Mouse (Mus musculus) embryonic facial prominence, embryonic 11.5 days (tissue): ENCODE results near the gene Sfxn4. TPM values are rescaled to one million over a fixed set of nuclear protein-coding genes. Genes with fewer than 3 reads are reported as not detected.

ENCODE experiments used
- ATAC-seq: fragments of 200-750 bp; cut with Nextera tagmentation; replicated peaks from 2 replicates; pipeline ENCODE4 v1.8.0; 2017; ENCODE audit warnings: low read depth; ENCODE audit not compliant: insufficient number of reproducible peaks, low FRiP score, low TSS enrichment
- DNase-seq: peaks from one replicate; pipeline ENCODE4 v3.0.0-alpha.2; 2015; ENCODE audit warnings: low spot score
- H3K27ac ChIP-seq: fragments of 300-500 bp; sonication (generic); replicated peaks from 2 replicates; pipeline ENCODE4 v1.5.1; 2014; ENCODE audit warnings: mild to moderate bottlenecking, low read depth, low read length, control low read depth
- H3K27me3 ChIP-seq: fragments of 300-500 bp; sonication (generic); 2 replicates; pipeline ENCODE4 v1.6.1; 2014; ENCODE audit warnings: mild to moderate bottlenecking, low read length, moderate library complexity, mixed read lengths; ENCODE audit not compliant: control insufficient read depth, insufficient read depth
- H3K36me3 ChIP-seq: fragments of 300-500 bp; sonication (generic); replicated peaks from 2 replicates; pipeline ENCODE4 v1.6.1; 2014; ENCODE audit warnings: low read depth, mild to moderate bottlenecking, low read length, moderate library complexity, mixed read lengths; ENCODE audit not compliant: control insufficient read depth, insufficient read depth
- H3K4me1 ChIP-seq: fragments of 300-500 bp; sonication (generic); 2 replicates; pipeline ENCODE4 v1.6.1; 2014; ENCODE audit warnings: low read length, mixed read lengths; ENCODE audit not compliant: control insufficient read depth, insufficient read depth
- H3K4me2 ChIP-seq: fragments of 300-500 bp; sonication (generic); 2 replicates; pipeline ENCODE4 v1.6.1; 2014; ENCODE audit warnings: low read depth, mild to moderate bottlenecking, control low read depth, low read length, moderate library complexity
- H3K4me3 ChIP-seq: fragments of 300-500 bp; sonication (generic); 2 replicates; pipeline ENCODE4 v1.5.1; 2014; ENCODE audit warnings: low read depth, low read length, control low read depth
- H3K9ac ChIP-seq: fragments of 300-500 bp; sonication (generic); replicated peaks from 2 replicates; pipeline ENCODE4 v1.6.1; 2014; ENCODE audit warnings: mild to moderate bottlenecking, control low read depth, low read length
- H3K9me3 ChIP-seq: fragments of 300-500 bp; sonication (generic); replicated peaks from 2 replicates; pipeline ENCODE4 v1.6.1; 2016; ENCODE audit warnings: mild to moderate bottlenecking, low read length, inconsistent platforms, mixed read lengths; ENCODE audit not compliant: control insufficient read depth
- WGBS: fragments of 180-500 bp; shearing (Covaris S2); extraction: QIAGEN DNeasy Blood & Tissue Kit; methylation state at CpG from one replicate; pipeline ENCODE4 v1.1.7; 2014; 5-methylcytosine and 5-hydroxymethylcytosine counted together
- polyA plus RNA-seq: library from polyadenylated mRNA; unstranded; fragments of >200 nt; fragmentation: Nextera tagmentation; extraction: Ambion mirVana; gene quantifications from 2 replicates; pipeline ENCODE4 v1.2.1, GENCODE M21; 2014

Gene Sfxn4
- polyA plus RNA-seq, 1 experiment from 2014 or later = 15.1 TPM

- ATAC-seq (no peak), DNase-seq (no peak)
- H3K4me3 ChIP-seq = no peak overlapping the region
- no peaks in the 10 kb centered on the region for H3K4me1 ChIP-seq
- H3K9me3 ChIP-seq = no peaks in the 10 kb centered on the region
- WGBS = 87% methylated on average over 2 of the region's 2 CpGs
- no peak overlapping the region for H3K4me2 ChIP-seq
- no peaks in the 10 kb centered on the region for H3K27me3 ChIP-seq
- no peaks in the 10 kb centered on the region for H3K36me3 ChIP-seq
- no peak overlapping the region for H3K27ac ChIP-seq
- H3K9ac ChIP-seq = no peak overlapping the region
Measured at GRCm38 (mm10) chr19:60793170-60793707, 68.0 kb downstream of the Sfxn4 start.

GRCm38 (mm10) chr19:60791164-60791563 lies 70.1 kb downstream of the Sfxn4 start:
- 0 out of 2 replicates have a peak, but pooled peaks have one; percentile 40 for ATAC-seq
- 21% methylated on average over 9 of the region's 9 CpGs for WGBS
- DNase-seq = no peak

GRCm38 (mm10) chr19:60790551-60791161 lies 70.6 kb downstream of the Sfxn4 start, which contains the start of gene Eif3a:
Gene Eif3a, minus strand, starts transcription at chr19:60790658.
- peak within 1 kb of the TSS; percentile 98 for H3K27ac ChIP-seq
- no peaks in the 10 kb centered on the region for H3K9me3 ChIP-seq
- H3K4me3 ChIP-seq = peak within 1 kb of the TSS; percentile 98
- DNase-seq (peak; percentile 96), ATAC-seq (peak; percentile 96)
- H3K4me2 ChIP-seq = peak within 1 kb of the TSS; percentile 47
- no peaks in the 10 kb centered on the region for H3K4me1 ChIP-seq
- H3K9ac ChIP-seq = peak within 1 kb of the TSS; percentile 100
- no peaks in the 10 kb centered on the region for H3K36me3 ChIP-seq
- no peaks in the 10 kb centered on the region for H3K27me3 ChIP-seq
- under 1% methylated on average over 52 of the region's 57 CpGs for WGBS

More at GRCm38 (mm10) chr19:60791164-60791563, 70.1 kb downstream of the Sfxn4 start:
- Histone ChIP-seq H3K4me2 (peak overlapping the region; percentile 47), H3K36me3 (no peaks in the 10 kb centered on the region), H3K27me3 (no peaks in the 10 kb centered on the region), H3K9ac (peak overlapping the region; percentile 100), H3K27ac (no peak overlapping the region; the same call in 1 of the 2 replicates), H3K4me1 (no peaks in the 10 kb centered on the region), H3K4me3 (peak overlapping the region; percentile 98), H3K9me3 (no peaks in the 10 kb centered on the region)

GRCm38 (mm10) chr19:60789919-60790506 lies 71.3 kb downstream of the Sfxn4 start:
- Histone ChIP-seq H3K36me3 (no peaks in the 10 kb centered on the region), H3K4me3 (peak overlapping the region; percentile 98), H3K9ac (peak overlapping the region; percentile 100), H3K4me1 (no peaks in the 10 kb centered on the region), H3K9me3 (no peaks in the 10 kb centered on the region), H3K27ac (peak overlapping the region; percentile 98), H3K27me3 (no peaks in the 10 kb centered on the region), H3K4me2 (peak overlapping the region; percentile 47)
- ATAC-seq = no peak; the same call in 1 of the 2 replicates
- DNase-seq = peak; percentile 64
- WGBS = under 1% methylated on average over 54 of the region's 60 CpGs

- H3K36me3 ChIP-seq = no peaks in the 10 kb centered on the region
- H3K9ac ChIP-seq = peak overlapping the region; percentile 100
- H3K4me2 ChIP-seq = peak overlapping the region; percentile 47
- no peaks in the 10 kb centered on the region for H3K4me1 ChIP-seq
- H3K9me3 ChIP-seq = no peaks in the 10 kb centered on the region
- 2% methylated on average over 7 of the region's 7 CpGs for WGBS
- DNase-seq (peak; percentile 5), ATAC-seq (no peak)
- no peaks in the 10 kb centered on the region for H3K27me3 ChIP-seq
- H3K4me3 ChIP-seq = peak overlapping the region; percentile 98
- H3K27ac ChIP-seq = peak overlapping the region; percentile 98; the same call in 1 of the 2 replicates
Measured at GRCm38 (mm10) chr19:60789452-60789851, 71.8 kb downstream of the Sfxn4 start.

- no peak for ATAC-seq
Measured at GRCm38 (mm10) chr19:60788214-60788960, 72.9 kb downstream of the Sfxn4 start.

GRCm38 (mm10) chr19:60787465-60788150 lies 73.7 kb downstream of the Sfxn4 start:
- Histone ChIP-seq H3K4me2 (no peak overlapping the region), H3K27me3 (no peaks in the 10 kb centered on the region), H3K9ac (no peak overlapping the region), H3K9me3 (no peaks in the 10 kb centered on the region), H3K27ac (no peak overlapping the region), H3K4me3 (no peak overlapping the region), H3K4me1 (no peaks in the 10 kb centered on the region), H3K36me3 (no peaks in the 10 kb centered on the region)
- 65% methylated on average over 2 of the region's 2 CpGs for WGBS
- ATAC-seq = no peak
- DNase-seq = no peak

More at GRCm38 (mm10) chr19:60788214-60788960, 72.9 kb downstream of the Sfxn4 start:
- DNase-seq = peak; percentile 7
- Histone ChIP-seq H3K27ac (no peak overlapping the region), H3K27me3 (no peaks in the 10 kb centered on the region), H3K36me3 (no peaks in the 10 kb centered on the region), H3K4me1 (no peaks in the 10 kb centered on the region), H3K4me3 (peak overlapping the region; percentile 25), H3K9ac (no peak overlapping the region; the same call in 1 of the 2 replicates), H3K4me2 (peak overlapping the region; percentile 52), H3K9me3 (no peaks in the 10 kb centered on the region)
- 45% methylated on average over 6 of the region's 6 CpGs for WGBS
